Mouse (Mus musculus): ENCODE measurements around the gene Ubxn2a.

Gene Ubxn2a

DNA sequence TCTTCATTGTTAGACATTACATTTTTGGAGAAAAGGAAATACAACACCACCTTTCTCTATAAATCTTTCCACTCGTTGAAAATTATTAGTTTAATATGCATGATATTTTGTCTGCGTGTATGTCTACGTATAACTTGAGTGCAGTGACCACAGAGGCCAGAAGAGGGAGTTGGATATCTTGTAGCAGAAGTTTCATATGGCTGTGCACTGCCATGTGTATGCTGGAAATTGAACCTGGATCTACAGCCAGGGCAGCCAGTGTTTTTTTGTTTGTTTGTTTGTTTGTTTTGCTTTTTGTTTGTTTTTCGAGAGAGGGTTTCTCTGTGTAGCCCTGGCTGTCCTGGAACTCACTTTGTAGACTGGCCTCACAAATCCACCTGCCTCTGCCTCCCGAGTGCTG is 28.5 kb downstream of the Ubxn2a start:
- DNase-seq (ENCODE audit: low spot score in 2 of 2) = peak in 1 of 2 experiments; percentile 21

DNA sequence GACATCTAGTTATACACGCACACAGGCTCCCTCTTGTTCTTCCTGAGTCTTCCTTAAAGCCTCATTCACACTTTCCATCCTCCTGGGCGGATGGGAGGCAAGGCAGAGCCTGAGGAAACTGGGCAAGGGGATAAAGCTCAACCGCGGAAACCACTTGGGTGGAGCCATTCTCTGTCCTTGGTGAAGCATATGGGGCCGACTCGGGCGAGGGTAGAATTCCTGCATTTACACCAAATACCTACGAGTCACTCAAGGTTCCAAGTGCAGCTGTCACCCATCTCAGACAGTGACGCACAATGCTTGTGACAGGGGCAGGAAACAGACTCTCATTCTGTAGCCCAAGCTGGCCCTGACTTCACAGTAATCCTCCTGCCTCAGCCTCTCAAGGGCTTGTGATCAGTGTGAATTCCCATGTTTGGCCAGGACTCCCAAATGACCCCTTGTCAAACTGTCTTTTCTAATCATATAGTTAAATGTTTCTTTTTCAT is 29.2 kb downstream of the Ubxn2a start:
- DNase-seq (ENCODE audit: low spot score in 2 of 2) = no peak

DNA sequence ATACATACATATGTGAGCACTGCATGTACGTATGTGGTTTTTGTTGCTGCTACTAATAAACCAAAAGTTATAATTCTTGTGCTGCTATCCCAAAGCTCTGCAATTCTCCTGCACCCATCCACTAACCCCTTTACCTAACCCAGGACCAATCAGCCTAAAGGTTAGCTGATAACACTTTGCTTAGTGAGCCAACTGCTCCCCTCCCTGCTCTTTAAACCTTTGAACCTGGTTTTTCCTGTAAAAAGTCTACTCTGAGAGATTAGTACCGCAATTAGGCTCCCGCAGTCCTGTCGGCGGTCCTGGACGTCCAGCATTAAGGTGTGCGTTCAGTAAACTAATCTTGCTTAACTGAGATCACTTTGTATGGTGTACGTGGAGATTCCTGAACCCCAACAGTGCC is 31.9 kb downstream of the Ubxn2a start:
- no peak for DNase-seq (ENCODE audit: low spot score in 2 of 2)

DNA sequence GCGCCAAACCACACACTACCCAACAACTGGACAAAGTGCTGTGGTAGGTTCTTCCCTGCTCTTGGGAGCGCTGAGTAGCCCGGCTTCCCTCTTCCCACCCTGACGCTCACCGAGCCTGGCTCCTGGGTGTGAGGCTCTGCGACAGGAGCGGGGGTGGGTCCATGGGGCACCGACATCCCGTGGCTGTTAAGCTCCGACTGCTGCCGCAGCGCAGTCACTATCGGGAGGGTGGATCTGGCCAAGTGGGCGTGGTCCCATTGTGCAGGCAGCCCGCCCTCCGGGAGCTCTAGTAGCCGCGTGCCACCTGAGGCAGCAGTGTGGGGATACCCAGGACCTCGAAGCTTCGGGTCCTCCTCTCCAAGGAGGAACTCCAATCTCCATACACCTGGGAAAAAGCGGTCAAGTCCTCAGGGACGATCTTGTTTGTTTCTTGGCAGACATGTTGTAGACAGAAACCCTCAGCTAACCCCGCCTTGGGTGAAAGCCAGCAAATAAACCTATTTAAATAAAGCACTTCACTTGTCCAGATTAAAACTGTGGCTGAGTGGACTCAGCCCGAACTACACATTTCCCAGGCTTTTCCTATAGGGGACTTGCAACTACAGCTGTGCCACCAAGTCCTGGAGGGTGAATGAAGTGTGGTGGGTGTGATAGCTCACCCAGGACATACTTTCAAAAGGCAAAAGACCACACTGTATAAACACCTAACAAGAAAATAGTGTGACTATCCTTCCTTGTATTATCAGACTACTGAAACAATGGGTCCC is 33.2 kb downstream of the Ubxn2a start, which contains the start of gene Mfsd2b:
Gene Mfsd2b (minus strand): TSS at position 199 of the 767 bp plus-strand sequence.
- peak; percentile 78 for DNase-seq (ENCODE audit: low spot score in 2 of 2)

DNA sequence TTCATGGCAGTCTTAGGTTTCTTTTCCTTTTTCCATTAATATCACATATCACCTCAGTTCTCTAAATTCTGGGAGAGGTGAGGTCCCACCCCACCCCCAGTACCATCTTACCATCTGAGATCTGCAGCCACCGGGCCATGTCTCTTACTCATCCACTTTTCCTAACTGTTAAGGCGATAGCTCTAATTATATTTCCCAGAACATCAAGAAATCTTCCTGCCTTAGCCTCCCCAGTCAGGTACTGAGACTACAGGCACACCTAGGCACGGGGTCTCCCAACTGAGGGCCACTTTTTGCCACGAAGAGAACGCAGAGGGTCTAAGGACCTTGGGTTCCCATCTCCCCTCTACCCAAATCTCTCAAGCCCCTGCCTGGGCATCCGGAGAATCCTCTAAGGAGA is 34.0 kb downstream of the Ubxn2a start:
- no peak for DNase-seq (ENCODE audit: low spot score in 2 of 2)

DNA sequence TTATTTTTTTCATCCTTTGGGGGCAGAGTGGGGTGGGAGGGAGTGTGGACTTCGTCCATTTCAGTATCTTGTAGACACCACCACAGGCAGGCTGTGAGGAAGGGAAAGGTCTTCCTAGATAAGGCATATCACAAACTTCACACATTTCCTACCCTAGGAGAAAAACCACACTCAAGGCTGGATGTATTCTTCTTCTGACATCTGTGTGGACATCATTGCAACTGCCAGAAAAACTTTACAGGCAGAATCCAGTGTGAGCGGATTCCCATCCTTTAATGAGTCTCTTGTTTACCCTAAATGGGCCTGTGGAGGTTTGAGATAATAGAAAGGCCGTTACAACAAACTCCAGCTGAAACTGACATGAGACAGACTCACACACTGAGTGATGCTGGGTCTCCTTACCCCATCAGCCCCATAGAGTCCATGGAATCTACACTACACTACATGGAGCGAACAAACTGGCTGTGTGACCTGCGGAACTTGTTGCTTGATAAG is 34.5 kb downstream of the Ubxn2a start:
- DNase-seq (ENCODE audit: low spot score in 2 of 2) = peak in 1 of 2 experiments; percentile 7

DNA sequence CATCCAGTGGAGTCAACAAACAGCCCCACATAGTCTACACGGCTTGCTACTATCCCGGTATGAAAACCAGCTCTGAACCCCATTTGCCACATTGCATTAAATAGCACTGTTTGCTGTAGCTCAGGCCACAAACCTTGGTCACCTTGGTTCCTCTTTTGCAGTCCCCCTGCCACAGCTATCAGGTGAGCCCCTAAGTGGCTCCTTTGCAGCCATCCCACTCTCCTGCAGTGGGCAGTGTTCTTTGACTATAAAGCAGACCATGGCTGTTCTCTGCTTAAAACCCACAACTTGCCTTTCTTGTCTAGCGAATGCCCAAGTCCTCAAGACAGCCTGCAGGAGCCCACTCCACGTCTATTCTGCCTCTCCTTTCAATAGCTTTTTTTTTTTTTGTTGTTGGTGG is 35.2 kb downstream of the Ubxn2a start:
- DNase-seq (ENCODE audit: low spot score in 2 of 2) = no peak

DNA sequence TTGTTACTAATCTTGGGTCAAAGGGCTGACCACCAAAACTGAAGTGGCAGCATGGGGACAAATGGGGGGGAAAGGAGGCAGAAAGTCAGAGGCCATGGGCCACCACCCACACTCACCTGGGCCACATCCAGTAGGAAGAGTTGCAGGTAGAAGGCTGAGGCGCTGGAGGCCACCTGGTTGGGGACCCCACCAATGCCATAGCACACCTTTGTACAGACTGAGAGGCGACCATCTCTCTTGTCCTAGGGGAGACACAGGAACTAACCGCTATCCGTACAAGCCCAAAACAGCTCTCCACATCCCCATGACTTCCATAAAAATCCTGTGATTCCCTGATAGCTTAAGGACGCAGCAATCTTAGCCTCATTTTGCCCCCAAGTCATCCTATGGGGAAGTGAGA is 36.2 kb downstream of the Ubxn2a start:
- no peak for DNase-seq (ENCODE audit: low spot score in 2 of 2)

DNA sequence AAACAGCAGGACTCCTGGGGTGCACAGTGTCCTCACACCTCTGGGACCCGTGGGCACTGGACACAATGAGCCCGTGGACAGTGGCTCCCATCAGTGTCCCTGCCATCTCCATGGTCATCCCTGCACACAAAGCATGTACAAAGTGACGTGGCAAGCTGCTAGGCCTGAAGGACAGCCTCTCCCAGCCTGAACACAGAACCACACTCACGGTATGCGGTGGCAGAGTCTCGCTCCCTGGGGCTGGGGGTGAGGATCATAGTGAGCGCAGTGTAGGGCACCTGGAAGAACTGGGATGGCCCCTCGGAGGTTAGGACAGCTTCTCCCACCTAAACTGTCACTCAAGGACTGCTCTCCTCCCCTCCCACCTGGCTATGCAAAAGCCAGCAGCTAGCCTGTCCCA is 38.6 kb downstream of the Ubxn2a start:
- DNase-seq (ENCODE audit: low spot score in 2 of 2) = no peak

DNA sequence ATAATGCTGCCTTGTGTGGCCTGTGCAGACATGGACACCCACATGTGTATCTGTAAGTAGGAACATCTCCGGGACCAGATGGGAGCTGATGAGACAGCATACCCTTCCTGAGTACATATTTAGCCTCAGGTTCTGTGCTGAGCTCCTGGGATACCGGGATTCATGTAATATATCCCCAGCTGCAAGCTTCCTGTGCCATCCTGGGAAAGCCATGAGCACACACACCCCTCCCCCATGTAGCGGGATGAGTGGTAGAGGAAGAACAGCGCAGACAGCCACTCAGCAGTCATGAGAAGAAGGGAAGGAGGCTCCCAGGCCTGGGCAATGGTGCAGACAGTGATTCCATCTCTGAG is 43.2 kb downstream of the Ubxn2a start:
- no peak for DNase-seq (ENCODE audit: low spot score in 2 of 2)

DNA sequence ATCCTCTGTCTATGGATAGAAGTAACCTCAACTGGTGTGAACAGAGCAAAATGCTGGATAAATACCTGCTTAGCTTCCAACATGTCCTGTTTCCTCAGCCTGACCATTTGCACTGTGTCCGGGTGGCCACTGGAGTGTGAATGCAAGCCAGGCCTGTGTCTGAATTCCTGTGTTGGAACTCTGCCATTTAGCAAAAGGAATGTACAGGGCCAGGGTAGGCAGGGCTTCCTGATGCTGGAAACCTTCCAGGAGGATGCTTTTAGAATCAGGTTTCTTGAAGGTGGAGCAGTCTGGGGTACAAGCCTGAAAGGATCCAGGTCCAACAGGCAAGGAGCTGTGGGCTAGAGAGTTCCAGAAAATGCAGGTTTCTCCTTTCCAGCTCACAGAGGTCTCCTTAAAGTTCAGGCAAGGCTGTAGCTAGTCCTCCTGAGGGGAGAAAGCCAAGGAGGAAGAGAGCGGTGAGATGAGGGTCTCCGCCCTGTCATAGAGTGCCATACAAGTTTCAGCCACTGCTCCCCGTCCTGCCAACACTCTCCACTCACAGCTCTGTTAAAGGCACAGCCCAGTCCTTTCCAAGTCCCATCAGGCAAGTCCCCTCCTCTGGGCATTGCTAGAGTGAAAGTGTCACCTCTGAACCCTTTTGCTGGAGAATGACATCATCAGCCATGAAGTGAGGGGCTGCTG is 43.7 kb downstream of the Ubxn2a start:
- DNase-seq (ENCODE audit: low spot score in 2 of 2) = no peak

DNA sequence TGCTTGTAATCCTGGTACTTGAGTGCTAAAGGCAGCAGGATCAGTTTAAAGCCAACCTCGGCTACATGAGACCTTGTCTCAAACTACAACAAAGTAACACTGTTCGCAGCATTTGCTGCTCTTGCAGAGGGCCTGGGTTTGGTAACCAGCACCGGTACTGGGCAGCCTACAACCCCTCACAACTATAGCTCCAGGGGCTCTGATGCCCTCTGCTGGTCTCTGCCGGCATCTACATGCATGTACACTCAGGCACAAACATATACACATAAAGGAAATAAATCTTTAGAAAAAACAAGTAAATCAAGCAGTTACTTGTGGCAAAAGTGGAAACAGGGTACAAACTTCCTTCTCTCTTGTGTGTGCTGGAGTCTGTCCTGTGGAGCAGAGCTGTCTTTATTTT is 44.8 kb downstream of the Ubxn2a start:
- no peak for DNase-seq (ENCODE audit: low spot score in 2 of 2)

DNA sequence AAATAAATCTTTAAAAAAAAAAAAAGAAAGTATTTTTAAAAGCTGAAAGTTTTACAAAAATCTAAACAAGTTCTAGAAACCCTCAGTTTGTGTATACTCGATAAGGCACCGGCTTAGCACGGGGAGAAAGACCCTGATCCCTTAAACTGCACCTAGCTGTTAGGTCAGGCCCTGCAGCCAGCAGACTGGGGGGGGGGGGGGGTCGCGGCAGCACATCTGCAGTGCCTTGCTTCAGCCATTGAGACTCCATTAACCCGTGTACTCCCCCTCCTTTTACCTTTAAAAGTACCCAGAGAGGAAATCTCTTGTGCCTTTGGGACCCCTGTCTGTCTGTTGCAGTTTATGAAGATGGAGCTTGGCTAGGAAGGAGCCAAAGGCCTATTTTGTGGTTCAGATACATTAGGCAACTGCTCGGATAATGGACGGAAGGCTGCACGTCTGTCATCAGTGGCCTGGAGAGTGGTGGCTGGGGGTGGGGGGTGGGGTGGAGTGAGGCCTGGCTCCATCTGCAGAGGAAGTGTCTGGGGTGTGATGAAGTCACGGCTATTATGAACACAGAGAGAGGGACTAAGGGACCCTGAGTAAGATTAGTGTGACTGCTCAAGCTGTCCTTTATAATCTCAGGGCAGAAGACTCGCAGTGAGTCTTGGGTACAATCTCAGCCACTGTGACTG is 48.1 kb downstream of the Ubxn2a start:
- DNase-seq (ENCODE audit: low spot score in 2 of 2) = no peak

DNA sequence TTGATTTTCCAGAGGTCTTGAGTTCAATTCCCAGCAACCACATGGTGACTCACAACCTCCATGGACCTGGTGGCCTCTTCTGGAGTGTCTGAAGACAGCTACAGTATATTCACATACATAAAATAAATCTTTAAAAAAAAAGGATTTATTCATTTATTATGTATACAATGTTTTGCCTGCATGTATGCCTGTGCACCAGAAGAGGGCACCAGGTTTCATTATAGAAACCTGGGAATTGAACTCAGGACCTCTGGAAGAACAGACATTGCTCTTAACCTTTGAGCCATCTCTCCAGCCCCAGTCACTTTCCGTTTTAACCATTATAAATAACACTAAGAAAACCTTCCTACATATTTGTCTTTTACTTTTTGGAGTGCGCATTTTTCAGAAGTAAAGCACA is 50.7 kb downstream of the Ubxn2a start:
- DNase-seq (ENCODE audit: low spot score in 2 of 2) = no peak

DNA sequence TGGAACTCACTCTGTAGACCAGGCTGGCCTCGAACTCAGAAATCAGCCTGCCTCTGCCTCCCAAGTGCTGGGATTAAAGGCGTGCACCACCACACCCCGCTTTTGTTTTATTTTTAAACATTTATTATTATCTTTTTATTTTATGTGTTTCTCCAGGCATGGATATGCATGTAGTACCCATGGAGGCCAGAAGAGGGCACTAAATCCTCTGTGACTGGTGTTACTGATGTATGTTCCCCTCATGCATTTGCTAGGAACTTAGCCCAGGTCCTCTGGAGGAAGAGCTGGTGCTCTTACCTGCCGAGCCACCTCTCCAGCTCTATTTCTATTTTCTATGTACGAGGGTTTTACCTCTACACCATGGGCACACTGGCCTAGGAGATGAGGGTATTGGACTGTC is 51.3 kb downstream of the Ubxn2a start:
- DNase-seq (ENCODE audit: low spot score in 2 of 2) = no peak

DNA sequence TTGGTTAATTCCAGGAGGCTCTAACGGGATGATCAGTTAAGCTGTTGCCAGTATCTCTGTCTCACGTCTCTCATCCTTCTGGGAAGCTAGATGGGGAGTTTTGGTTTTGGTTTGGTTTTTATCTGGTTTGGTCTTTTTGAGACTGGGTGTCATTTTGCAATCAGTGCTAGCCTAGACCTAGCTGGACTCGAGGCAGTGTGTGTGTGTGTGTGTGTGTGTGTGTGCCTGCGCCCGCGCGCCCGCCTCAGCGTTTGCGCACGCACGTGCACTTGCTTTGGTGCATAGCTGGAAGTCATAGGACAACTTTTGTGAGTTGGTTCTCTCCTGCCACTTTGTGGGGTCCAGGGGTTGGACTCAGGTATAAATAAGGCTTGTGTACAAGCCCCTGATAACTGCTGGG is 63.8 kb downstream of the Ubxn2a start:
- DNase-seq (ENCODE audit: low spot score in 2 of 2) = peak in 1 of 2 experiments; percentile 15

DNA sequence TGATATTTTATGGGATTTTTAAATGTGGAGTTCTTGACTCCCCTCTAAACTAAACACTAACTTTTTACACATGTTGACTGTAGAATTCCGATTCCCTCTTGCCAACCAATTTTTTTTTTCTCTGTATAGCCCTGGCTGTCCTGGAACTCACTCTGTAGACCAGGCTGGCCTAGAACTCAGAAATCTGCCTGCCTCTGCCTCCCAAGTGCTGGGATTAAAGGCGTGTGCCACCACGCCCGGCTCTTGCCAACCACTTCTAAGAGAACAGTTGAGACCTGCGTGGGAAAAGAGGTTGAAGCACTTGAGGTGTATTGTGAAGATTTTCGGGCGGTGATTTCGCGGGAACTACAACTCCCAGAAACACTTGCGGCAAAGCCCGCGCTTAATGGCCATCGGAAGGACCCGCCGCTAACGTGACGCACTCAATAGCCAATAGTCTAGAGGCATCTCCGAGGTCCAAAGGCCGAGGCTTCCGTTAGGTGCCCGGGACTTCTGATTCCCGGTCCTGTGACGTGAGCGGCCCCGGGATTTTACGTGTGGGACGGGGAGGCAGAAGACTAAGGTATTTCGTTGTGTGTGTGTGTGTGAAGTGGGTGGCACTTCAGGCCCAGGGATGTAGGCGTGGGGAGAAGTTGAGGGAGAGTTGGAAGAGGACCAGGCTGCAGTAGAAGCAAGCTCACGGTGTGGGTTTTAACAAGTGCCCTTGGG is 64.5 kb downstream of the Ubxn2a start, which contains the start of gene Wdcp:
Gene Wdcp (plus strand): TSS at position 414 of the 708 bp plus-strand sequence.
- DNase-seq (ENCODE audit: low spot score in 2 of 2) = peak; percentile 69 to 78

DNA sequence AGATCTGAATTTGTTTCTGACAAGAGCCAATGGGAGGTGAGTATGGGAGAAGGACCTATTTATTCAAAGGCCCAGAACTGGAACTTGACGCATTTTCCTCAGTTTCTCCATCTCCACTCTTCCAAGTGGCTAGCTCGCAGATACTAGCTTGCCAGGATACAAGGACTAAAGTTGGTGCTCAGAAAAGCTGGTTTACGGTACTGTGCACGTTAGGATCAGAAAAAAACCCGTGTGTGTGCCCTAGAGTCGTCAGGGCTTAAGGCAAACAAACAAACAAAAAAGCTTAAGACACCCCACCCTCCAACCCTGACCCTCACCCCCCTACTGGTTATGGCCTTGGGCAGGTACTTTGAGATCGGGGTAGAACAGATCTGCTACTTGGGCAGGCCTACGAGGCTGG is 65.0 kb downstream of the Ubxn2a start:
- DNase-seq (ENCODE audit: low spot score in 2 of 2) = no peak

DNA sequence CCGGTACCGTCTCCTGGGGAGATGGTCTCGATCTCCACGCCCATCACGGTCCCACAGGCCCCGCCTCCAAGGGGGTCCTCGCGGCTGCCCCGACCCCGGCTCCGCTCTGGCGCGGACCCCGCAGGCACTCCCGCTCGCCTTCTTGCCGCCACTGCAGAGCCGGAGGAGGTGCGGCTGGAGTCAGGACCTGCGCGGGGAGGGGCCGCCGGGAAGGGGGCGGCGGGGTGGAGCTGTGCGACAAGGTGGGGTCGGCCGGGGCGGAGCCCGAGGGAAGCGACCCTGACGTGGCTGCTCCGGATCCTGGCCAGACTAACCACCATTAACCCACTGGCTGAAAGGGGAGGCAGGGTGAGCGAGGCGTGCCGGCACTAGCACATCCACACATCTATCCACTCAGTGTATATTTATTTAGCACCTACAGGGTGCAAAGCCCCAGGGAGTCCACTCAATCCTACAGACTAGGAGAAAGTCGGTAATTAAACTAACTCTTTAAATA is 66.1 kb downstream of the Ubxn2a start, which contains the start of gene Fkbp1b:
Gene Fkbp1b (minus strand): TSS at position 200 of the 496 bp plus-strand sequence.
- no peak for DNase-seq (ENCODE audit: low spot score in 2 of 2)

DNA sequence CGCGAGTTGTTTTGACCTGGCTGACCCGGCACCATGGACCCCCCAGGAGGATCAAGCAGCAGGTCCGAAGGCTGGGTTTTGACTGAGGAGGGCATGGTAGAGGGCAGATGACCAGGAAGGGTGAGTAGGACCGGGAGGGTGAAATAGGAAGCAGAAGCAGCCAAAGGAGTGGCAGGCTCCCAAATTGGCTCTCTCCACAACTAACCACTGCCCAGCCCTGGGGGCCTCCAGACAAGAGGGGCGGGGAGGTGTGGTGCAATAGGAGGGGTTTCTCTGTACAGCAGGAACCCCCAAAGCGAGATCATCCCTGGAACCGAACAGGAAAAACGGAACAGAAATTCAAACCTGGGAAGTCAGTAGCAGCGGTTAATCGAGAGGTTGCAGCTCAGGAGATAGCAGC is 66.8 kb downstream of the Ubxn2a start:
- no peak for DNase-seq (ENCODE audit: low spot score in 2 of 2)

DNA sequence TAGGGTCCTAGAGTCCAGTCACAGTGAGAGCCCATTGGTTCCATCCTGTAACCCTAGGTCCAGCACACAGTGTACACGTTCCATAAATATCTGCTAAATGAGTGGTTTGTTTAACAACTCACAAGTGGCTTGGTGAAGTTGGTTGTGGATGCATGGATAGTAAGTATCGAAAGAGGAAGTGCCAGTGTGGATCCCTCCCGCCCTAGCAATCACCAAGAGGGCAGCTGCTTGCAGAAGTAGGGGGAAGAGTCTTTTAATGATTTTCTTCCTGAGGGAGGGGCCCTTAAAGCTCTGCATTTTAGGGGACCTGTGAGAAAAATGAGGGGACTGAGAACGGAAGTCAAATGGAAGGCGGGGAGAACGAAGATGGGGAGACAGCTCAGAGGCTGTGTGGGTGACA is 67.5 kb downstream of the Ubxn2a start:
- no peak for DNase-seq (ENCODE audit: low spot score in 2 of 2)

DNA sequence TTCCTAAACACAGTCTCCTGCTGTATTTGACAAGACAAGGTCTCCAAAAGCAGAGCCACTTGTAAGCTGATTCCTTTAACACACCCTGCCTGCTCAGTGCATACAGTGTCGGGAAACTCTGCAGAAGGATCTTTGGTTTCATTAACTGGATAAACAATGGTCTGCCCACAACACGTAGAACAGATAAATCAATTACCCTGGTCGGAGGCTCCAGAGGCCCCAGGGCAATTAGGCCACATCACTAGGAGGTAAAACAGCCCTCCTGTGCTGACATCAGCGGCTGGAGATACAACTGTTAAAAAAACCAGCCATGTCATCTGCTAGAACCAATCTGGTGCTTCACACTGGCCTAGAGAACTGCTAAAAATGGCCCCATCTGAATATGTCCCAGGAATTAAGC is 70.5 kb downstream of the Ubxn2a start:
- no peak for DNase-seq (ENCODE audit: low spot score in 2 of 2)
